8 mouse cellular contexts compared by ENCODE assay signal in the genomic region with DNA sequence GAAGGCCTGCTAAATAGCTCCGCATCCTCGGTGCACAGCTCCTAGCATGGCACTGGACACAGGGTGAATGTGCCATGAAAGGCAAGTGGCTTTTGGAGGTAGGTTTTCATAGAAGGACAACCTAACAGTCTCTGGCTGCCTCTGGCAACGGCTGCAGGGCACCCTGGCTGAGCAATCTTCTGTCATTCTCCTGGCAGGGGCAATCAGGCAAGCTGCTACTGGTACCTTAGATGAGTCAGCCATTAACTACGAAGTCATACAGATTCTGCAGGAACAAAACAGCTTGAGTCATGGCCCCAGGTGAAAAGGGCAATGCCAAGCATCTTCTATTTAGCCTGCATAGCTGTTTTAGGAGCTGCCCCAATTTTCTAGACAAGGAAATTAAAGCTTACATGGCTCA.
DNase-seq lines count a peak whose midpoint lies in the region; ATAC-seq lines count a peak whose summit lies in the region.
"Had no signal": no experiment of that assay in that cellular context is flagged by ENCODE, and none has a peak within 500 bp of the region (broad histone marks: within the 10 kb centered on the region; RNA-seq: fewer than 3 reads in every experiment).

No protein-coding gene starts in this region.

- 62% methylated on average over 4 of the region's 4 CpGs for WGBS in neural tube, embryonic 13.5 days
- 60% methylated on average over 4 of the region's 4 CpGs for WGBS in hindbrain, embryonic 15.5 days

- H3K4me2 ChIP-seq in neural tube, embryonic 13.5 days, result no peak overlapping the region
- no peak overlapping the region for H3K4me2 ChIP-seq in hindbrain, embryonic 15.5 days

- peak overlapping the region; percentile 64 for H3K27ac ChIP-seq in neural tube, embryonic 13.5 days (replicated peaks)
- H3K27ac ChIP-seq in hindbrain, embryonic 15.5 days (replicated peaks), result peak overlapping the region; percentile 83

- 0 out of 2 replicates have a peak overlapping the region, but pooled peaks have one; percentile 19 for H3K9ac ChIP-seq in neural tube, embryonic 13.5 days
- H3K9ac ChIP-seq in hindbrain, embryonic 15.5 days, result no peak overlapping the region

- no peak for DNase-seq in neural tube, embryonic 10.5 days (ENCODE audit: extremely low spot score, low spot score)
- DNase-seq in cerebellum, adult 8-10 months, result peak; percentile 39
- peak; percentile 37 to 59 for DNase-seq in urinary bladder, postnatal 36 days (ENCODE audit: low spot score in 2 of 2)
- no peak for DNase-seq in thymus, postnatal 0 days (ENCODE audit: low spot score)
- no peak for DNase-seq in thymus, postnatal 4 days

- no peaks in the 10 kb centered on the region for H3K9me3 ChIP-seq in neural tube, embryonic 13.5 days
- no peaks in the 10 kb centered on the region for H3K9me3 ChIP-seq in hindbrain, embryonic 15.5 days

- no peaks in the 10 kb centered on the region for H3K27me3 ChIP-seq in neural tube, embryonic 13.5 days
- H3K27me3 ChIP-seq in hindbrain, embryonic 15.5 days, result no peaks in the 10 kb centered on the region

- H3K4me3 ChIP-seq in neural tube, embryonic 13.5 days, result no peak overlapping the region
- H3K4me3 ChIP-seq in hindbrain, embryonic 15.5 days, result no peak overlapping the region
- H3K4me3 ChIP-seq: erythroblast, embryonic 14.5 days had no signal

- H3K36me3 ChIP-seq in neural tube, embryonic 13.5 days, result no peaks in the 10 kb centered on the region
- no peaks in the 10 kb centered on the region for H3K36me3 ChIP-seq in hindbrain, embryonic 15.5 days

- peaks cover 13% of the 10 kb centered on the region for H3K4me1 ChIP-seq in neural tube, embryonic 13.5 days (replicated peaks)
- H3K4me1 ChIP-seq in hindbrain, embryonic 15.5 days (replicated peaks), result peaks cover 23% of the 10 kb centered on the region

- no peak for ATAC-seq in neural tube, embryonic 13.5 days (ENCODE audit: low read depth)
- ATAC-seq in hindbrain, embryonic 15.5 days (ENCODE audit: low FRiP score, low read depth), result peak; percentile 5; the same call in 1 of the 2 replicates

Comparison
In these comparisons a context has a peak if more than half of its experiments do, and no peak if none do; other contexts are left out.
1. DNase-seq: peak in cerebellum, adult 8-10 months (single experiment) and urinary bladder, postnatal 36 days (2 of 2); none in neural tube, embryonic 10.5 days (single experiment), thymus, postnatal 0 days (single experiment) and thymus, postnatal 4 days (single experiment).